Mouse (Mus musculus): ENCODE measurements around the gene Gimap7. TPM values are rescaled to one million over a fixed set of nuclear protein-coding genes. Genes with fewer than 3 reads are reported as not detected.

The Gimap7 gene
- total RNA-seq, 4 experiments from 2014 or later, result 0.28 to 0.83 (median 0.52) TPM; not detected in 1

- DNase-seq, result no peak
These were observed 25.5 kb upstream of the Gimap7 start for GRCm38 (mm10) chr6:48692962-48693361.

DNA sequence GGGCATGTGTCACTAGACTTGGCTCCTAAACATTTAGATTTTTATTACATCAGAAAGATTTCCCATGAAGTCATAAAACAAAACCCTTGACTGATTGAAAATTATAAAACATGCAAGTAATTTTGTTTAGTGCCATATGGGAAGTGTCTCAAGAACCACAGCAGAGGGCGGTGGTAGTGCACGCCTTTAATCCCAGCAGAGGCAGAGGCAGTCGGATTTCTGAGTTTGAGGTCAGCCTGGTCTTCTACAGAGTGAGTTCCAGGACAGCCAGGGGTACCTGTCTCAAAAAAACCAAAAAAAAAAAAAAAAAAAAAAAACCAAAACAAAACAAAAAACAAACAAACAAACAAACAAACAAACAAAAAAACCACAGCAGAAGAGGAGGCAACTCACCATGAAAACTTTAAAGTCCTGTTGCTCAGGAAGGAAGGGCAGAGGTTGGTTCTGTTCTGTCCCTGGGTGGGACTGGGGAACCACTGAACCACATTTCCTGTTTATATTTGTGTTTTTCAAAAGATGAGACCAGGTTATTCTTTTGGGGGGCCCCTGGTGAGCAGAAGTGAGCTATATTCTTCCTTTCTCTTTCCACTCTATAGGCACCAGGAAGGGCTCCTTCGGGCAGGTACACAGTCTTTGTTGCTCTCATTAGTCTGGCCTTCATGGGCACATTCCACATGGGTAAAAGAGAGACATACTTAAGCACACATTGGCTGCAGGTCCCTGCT lies 21.4 kb upstream of the Gimap7 start:
- no peak for DNase-seq

DNA sequence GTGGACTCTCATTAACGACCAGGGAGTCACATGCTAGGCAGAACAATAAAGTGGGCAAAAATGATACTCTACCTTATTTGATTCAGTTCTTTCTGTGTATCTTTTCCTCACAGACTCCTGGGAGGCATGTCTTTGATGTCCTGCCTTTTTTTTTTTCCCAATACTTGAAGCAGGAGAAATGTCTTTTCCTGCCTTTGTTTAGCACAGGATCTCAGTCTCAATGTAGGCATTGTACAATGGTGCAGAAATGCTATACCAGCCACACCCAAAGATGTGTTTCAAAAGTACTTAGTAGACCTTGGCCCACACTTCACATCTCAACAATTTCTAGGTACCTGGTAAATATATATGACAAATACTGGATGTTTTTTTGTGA lies 20.9 kb upstream of the Gimap7 start:
- DNase-seq, result no peak

DNA sequence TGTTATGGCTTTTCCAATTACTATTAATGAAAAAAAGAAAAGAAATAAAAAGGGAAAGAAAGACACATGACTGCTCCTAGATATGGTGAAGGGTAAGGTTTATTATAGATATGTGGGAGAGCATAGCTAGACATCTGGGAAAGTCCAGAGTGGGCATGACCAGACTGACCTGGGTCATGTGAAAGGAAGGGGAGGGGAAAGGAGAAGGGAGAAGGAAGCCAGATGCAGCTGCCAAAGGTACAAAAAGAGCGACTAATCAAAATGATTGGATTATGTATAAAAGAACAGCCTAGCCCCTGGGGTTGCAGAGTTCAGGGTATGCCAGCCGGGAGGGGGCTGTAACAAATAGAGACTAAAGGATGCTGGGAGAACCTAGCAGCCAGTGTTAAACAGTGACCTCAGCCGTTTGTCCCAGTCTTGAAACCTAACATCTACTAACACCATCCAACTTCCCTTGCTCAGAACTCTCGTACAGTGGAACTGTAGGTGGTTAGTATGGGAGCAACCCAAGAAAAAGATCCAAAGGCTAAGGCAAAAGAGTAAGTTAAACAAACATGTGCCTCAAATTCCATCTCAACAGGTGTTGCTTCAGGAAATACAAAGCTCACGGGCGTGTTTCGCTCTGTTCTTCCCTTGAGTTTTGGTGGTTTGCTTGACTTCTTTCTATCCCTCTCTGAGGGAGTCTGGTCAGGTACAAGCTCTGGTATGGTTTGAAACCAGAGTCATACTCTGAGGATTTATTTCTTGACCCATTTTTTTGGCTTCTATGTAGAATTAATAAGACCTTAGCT lies 20.2 kb upstream of the Gimap7 start:
- no peak for DNase-seq

DNA sequence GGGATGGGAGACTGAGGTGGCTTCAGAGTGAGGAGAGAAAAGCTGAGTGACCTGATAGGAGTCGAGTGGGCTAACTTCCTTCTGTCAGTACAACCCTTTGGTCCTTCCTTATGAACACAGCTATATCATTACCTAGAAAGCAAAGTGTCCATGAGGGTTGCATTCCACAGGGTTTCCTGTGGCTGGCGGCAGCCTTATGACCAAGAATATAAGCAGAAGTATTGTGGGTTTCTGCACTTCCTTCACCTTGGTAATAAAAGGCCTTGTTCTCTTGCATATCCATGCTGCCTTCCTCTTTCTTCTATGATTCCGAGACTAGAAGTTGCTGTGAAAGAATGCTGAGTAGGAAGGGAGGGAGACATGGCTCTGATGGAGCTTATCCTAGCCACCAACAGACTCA lies 19.5 kb upstream of the Gimap7 start:
- no peak for DNase-seq

- DNase-seq, result no peak
These were observed 18.0 kb upstream of the Gimap7 start for GRCm38 (mm10) chr6:48700251-48701075.

GRCm38 (mm10) chr6:48702146-48702545 lies 16.3 kb upstream of the Gimap7 start:
- no peak for DNase-seq

DNA sequence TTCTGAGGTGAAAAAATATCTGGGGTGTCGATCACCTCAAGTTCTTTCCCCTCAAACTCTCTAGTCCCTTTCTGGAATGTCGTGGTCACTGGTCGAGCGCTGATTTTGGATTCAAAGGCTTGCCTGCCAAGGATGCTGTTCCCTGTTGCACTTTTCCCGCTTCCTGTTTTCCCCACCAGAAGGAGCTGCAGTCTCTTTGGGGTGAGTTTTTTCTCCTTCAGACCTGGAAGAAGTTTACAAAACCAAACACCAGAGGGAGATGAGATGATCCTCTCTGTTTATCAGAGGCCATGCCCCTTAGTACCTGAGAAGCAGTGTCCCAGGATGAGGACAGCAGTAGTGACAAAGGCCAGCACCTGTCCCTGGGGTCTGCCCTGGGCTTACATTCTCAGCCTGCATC lies 15.8 kb upstream of the Gimap7 start:
- DNase-seq, result no peak

DNA sequence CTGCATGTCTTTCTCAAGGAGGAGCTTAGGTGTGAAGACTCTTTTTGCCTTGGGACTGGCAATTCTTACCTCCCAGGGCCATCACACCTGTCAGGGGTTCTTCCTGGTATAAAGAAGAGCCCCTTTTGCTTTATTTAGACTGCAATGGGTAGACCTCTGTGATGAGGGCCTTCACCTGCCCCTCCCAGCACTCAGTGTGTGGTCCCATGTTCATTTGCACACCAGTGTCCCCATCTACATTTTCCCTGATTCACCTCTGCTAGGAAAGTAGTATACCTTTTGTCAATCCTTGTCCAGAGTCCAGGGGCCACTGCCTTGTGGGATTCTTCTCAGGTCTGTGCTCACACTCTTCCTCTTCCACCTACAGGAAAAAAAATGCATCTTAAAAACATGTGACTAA lies 14.3 kb upstream of the Gimap7 start:
- DNase-seq, result no peak

DNA sequence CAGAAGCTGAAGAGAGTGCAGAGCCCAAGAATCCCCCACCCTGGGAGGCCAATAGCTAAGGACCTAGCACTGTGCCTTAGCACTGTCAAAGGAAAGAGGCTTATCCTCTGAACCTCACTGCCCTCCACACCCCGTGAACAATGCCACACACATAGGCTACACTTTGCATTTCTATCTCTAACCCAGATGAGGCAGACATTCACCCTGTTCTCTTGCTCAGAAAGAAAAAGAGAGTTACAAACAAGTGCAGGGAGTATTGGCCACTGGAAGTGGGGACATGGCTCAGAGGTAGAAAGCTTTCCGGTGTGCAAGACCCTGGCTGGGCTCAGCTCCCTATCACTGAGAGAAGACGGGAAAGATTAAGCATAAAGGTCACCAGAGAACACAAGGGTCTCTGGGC lies 12.3 kb upstream of the Gimap7 start:
- DNase-seq, result no peak

GRCm38 (mm10) chr6:48720326-48720725 lies 1.9 kb downstream of the Gimap7 start:
- no peak for DNase-seq

GRCm38 (mm10) chr6:48723468-48723867 lies 5.0 kb downstream of the Gimap7 start:
- no peak for DNase-seq

DNA sequence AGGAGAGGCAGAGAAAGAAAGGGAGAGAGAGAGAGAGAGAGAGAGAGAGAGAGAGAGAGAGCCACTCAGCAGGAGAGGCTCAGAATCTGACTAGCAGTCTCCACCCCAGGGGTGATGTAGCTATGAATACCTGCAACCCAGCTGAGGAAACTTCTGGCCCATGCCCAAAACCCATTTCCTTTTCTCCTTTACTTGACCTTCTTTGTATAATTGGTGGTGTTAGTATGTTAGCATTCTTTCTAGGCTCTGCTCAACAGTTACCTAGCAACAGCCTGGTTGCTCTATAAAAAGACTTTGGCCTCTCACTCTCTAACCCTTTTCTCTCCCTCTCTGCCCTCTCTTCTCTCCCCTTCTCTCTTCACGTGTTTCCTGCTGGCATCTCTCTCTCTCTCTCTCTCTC lies 7.1 kb downstream of the Gimap7 start:
- peak; percentile 42 for DNase-seq

- no peak for DNase-seq
These were observed 9.3 kb downstream of the Gimap7 start for GRCm38 (mm10) chr6:48727761-48728160.

DNA sequence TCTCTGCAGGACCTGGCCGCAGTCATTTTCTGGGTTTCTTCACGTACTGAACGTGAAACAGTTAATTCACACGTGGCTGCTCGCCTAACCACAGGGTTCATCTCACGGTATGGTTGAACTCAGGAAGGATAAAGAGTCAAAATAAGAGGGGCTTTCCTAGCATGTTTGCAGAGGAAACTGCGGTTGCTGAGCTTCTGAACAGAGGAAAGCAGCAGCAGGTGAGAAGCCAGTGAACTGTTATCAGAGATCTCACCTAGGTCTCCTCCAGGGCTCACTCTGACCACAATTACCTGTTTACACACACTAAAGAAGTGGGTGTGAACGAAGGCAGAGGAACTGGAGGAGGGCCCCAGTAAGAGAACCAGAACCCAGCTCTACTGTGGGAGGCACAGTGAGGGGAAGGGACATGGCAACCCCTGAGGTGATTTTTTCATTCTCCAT lies 14.5 kb downstream of the Gimap7 start:
- no peak for DNase-seq

DNA sequence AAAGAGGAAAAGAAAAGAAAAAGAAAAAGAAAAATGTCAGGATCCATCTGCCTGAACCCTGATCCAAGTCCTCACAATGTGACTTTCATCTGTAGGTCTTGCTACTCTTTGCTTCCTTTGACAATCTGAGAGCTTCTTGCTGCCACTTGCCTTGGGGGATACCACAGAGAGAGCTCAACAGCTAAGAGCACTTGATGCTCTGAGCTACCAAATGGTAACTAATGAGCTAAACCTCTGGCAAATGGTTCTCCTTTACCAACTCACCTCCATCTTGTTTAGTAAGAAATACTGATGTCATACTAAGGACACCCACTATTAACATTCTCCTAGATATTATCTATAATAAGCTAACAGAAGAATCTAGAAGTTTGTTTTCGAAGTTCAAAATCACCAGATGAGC lies 15.2 kb downstream of the Gimap7 start:
- DNase-seq, result no peak

DNA sequence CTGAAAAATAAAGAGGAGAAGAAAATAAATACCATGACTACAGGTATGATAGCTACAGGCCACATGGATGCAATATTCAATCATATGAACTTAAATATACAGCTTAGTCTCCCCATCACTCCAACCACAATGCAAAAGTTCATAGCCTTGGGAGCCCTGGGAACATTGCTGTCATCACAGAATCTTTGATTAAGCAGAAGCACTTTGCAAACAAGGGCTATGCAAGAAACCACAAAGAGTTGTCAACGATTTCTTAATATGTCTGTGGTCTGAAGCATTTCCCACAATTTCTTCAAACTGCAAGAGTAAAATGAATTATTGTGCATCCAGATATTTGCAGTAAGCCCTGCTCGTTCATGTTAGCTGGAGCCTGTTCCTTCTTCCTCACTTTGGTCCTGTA lies 18.6 kb downstream of the Gimap7 start:
- no peak for DNase-seq

DNA sequence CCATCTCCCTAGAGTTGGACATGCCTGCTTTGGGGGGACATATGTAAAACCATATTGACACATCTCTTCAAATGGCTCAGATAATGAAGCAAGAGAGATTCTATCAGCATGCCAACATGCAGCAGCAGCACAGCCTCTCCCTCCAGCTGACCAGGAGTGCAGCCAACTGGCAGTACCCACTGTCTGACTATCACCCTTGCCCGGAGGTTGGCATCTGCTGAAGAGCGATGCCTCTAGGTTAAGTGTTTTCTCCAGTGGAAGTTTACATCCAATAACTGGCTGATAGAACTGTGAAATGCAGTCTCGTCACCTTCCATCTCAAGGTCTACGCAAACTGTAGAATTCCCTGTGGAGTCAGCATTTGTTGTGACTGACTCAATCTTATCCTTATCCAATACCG lies 19.3 kb downstream of the Gimap7 start:
- no peak for DNase-seq

DNA sequence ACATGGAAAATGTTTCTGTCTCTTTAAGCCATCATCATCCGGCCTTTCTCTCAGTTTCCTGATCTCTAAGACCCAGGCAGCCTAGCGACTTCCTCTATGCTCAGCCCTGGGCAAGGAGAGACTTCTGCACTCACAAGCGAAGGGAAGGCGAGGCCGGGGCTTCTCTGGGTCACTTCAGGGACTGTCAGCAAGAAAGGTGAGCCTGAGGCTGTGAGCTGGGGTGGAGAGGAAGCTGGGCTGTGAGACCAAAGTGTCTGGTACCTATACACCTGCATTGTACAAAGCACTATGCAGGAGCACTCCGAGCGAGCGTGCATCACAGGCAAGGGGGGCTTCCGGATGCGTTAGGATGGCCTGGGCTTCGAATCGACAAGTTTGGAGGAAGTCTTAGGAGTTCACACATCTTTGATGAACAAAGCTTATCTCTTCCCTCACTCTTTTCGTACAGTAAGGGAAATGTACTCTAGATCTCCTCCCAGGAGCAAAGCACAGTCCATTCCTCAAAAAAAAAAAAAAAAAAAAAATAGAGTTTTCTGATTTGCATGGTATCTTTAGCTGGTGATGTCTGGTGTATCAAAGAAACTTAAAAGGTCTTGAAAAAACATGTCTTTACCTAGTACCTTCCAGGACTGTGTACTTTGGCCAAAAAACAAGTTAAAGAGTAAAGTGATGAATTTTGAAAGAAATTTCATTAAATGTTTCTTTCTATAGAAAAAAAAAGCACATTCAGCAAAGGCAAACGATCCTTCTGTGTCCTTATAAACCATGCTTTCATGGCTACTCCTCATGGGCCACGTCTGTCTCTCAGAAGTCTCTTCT lies 20.7 kb downstream of the Gimap7 start, which contains the start of gene Gimap1:
Gene Gimap1 (plus strand): TSS at position 94 of the 819 bp plus-strand sequence.
- DNase-seq, result no peak

- DNase-seq, result no peak
These were observed 21.3 kb downstream of the Gimap7 start for GRCm38 (mm10) chr6:48739780-48740055.

DNA sequence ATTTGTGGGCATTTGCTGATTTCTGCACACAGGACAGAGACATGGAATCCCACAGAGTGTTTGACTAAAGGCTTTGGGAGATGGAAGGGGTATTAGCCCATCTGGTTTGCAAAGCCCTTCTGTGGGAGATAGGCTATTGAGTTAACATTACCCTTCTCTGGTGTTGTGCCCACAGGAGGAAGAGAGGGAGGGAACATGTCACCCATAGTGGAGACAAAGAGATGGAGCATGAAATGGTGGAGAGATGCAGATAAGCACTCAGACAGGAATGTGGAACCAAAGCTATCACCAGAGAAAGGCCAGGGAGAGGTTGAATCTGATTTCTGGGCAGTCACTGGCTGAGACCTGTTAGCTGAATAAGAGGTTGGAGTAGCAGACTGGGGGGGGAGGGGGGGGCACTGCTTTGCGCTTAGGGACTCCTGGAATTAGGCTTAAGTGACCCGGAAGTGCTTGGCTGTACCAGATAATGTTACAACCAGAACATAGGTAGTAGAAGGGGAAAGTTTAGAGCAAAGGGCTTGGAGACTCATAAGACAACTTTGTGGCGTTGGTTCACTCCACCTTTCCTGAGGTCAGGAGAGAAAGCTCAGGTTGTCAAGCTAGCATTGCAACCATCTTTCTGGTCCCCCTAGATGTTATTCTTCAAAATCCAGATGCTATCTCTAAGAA lies 22.2 kb downstream of the Gimap7 start:
- no peak for DNase-seq

DNA sequence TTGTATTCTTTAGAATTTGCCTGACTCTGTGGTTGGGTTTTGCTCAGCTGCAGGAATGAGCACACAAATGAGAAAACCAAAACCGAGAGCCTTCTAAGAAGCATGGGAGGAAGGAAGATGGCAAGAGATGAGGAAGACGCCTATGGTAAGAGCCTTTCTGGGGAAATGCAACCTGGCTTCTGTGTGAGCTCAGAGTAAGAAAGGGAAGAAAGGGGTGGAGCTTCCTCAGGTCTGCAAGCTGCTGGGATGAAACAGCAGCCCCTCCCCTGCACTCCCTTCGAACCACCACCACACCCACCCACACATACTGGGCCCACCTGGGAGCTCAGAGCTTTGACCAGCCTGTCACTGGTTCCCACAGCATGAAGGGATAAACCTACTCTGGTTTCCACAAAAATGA lies 22.9 kb downstream of the Gimap7 start:
- no peak for DNase-seq
